Mouse (Mus musculus): ENCODE data around the gene Gm16253. TPM values are rescaled to one million over a fixed set of nuclear protein-coding genes. Genes with fewer than 3 reads are reported as not detected.
A peak's percentile ranks its signal among the peaks of the same experiment; 100 is the strongest.

Gene Gm16253
- 0.43 and 0.45 TPM in 2 replicates for polyA plus RNA-seq (2014; fragmentation: Nextera tagmentation; extraction: Ambion mirVana)

DNA sequence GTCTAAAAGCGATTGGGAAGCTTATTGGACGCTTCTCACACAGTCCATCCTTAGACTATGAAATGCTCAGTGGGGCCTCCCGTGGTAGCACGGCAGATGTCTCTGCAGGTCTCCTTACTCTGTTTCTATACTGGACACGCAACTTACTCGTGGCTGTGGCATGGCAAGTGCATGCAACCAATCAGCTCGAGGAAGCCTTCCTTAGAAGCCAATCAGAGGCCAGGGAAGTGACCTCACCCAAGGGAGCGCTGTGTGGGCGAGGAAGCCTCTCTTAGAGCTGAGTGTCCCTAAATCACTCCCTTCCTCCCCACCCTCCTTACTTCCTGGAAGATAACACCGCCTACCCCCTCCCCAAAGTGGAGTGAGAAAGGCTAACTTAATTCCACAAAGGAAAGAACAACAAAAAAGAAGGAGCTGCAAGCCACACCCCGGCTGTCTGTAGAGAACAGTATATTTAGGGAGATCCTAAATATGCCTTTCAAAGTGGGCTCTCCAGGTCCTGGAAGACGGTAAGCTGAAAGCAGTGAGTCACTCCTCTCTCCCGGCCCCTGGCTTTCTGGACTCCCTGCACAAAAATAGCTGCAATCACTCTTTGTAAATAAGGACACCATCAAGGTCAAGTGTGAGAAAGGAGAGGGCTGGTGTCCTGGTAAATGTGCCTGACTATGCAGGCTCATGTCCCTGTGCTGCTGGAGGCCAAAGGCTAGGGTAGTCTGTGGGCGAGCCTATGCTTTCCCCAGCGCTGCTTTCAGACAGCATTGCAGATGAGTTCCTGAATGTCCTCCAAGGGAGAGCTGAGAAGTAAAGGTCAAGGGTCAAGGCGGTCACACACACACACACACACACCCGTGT lies at the start of gene Gm16253:
Gene Gm16253 (plus strand): TSS at position 295 of the 852 bp plus-strand sequence.
- H3K9ac ChIP-seq (replicated peaks; ENCODE audit: low read length), result no peak within 1 kb of the TSS; the same call in 1 of the 2 replicates
- peak; percentile 82; the same call in 1 of the 2 replicates for ATAC-seq (ENCODE audit: low FRiP score, low TSS enrichment)
- 35% methylated on average over 17 of the region's 17 CpGs for WGBS
- no peak within 1 kb of the TSS; the same call in 1 of the 2 replicates for H3K4me3 ChIP-seq (replicated peaks; ENCODE audit: low read depth, low read length)
- no peaks in the 10 kb centered on the region for H3K9me3 ChIP-seq (ENCODE audit: control insufficient read depth, low read length)
- no peaks in the 10 kb centered on the region for H3K36me3 ChIP-seq (ENCODE audit: control insufficient read depth, insufficient read depth, low read length)
- peak within 1 kb of the TSS; percentile 43 for H3K4me2 ChIP-seq (ENCODE audit: low read length)
- H3K27me3 ChIP-seq (ENCODE audit: control insufficient read depth, insufficient read depth, low read length), result no peaks in the 10 kb centered on the region
- DNase-seq, result peak; percentile 86
- peaks cover 14% of the 10 kb centered on the region for H3K4me1 ChIP-seq (ENCODE audit: control insufficient read depth, insufficient read depth, low read length)
- peak within 1 kb of the TSS; percentile 61 for H3K27ac ChIP-seq (replicated peaks; ENCODE audit: low read depth, low read length)

DNA sequence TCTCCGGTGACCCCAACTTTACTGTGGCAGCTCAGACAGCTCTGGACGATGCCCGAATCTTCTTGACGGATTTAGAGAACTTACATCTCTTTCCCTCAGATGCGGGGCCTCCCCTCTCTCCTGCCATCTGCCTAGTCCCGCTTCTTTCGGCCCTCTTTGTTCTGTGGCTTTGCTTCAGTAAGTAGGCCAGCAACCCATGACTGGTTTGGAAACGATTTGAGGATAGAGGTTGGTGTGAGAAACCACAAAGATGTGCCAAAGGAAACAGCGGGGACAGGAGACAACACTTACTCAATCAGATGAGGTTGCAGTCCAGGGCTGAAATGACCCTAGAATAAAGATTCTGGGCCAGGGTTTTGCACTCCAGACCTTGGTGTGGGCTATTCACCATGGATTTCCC lies 48.3 kb upstream of the Gm16253 start:
- no peak for ATAC-seq (ENCODE audit: low FRiP score, low TSS enrichment)
- no peak for DNase-seq
- no peak overlapping the region for H3K4me2 ChIP-seq (ENCODE audit: low read length)
- H3K27ac ChIP-seq (replicated peaks; ENCODE audit: low read depth, low read length), result no peak overlapping the region
- H3K9ac ChIP-seq (replicated peaks; ENCODE audit: low read length), result no peak overlapping the region
- peaks cover 19% of the 10 kb centered on the region for H3K27me3 ChIP-seq (ENCODE audit: control insufficient read depth, insufficient read depth, low read length)
- no peaks in the 10 kb centered on the region for H3K36me3 ChIP-seq (ENCODE audit: control insufficient read depth, insufficient read depth, low read length)
- no peak overlapping the region for H3K4me3 ChIP-seq (replicated peaks; ENCODE audit: low read depth, low read length)
- H3K9me3 ChIP-seq (ENCODE audit: control insufficient read depth, low read length), result no peaks in the 10 kb centered on the region
- WGBS, result 27% methylated on average over 9 of the region's 9 CpGs
- peaks cover 9% of the 10 kb centered on the region for H3K4me1 ChIP-seq (ENCODE audit: control insufficient read depth, insufficient read depth, low read length)

DNA sequence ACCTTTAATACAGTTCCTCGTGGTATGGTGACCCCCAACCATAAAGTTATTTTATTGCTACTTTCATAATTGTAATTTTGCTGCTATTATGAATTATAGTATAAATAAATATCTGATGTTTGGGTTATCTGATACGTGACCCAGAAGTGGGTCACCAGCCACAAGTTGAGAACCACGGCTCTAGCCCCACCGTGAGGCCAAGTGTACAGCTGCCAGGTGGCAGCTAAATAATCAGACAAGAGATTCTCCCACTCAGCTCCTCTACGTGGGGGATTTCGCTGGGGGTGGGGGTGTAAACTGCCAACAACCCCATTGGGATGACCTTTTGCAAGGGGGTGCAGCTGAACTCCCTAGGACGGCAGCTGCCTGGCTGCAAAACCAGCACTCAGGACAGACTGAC lies 44.7 kb upstream of the Gm16253 start:
- no peaks in the 10 kb centered on the region for H3K36me3 ChIP-seq (ENCODE audit: control insufficient read depth, insufficient read depth, low read length)
- ATAC-seq (ENCODE audit: low FRiP score, low TSS enrichment) (no peak), DNase-seq (no peak)
- 73% methylated on average over 7 of the region's 7 CpGs for WGBS
- no peak overlapping the region for H3K9ac ChIP-seq (replicated peaks; ENCODE audit: low read length)
- no peak overlapping the region for H3K27ac ChIP-seq (replicated peaks; ENCODE audit: low read depth, low read length)
- no peak overlapping the region for H3K4me3 ChIP-seq (replicated peaks; ENCODE audit: low read depth, low read length)
- H3K4me2 ChIP-seq (ENCODE audit: low read length), result no peak overlapping the region
- H3K4me1 ChIP-seq (ENCODE audit: control insufficient read depth, insufficient read depth, low read length), result peaks cover 4% of the 10 kb centered on the region
- H3K9me3 ChIP-seq (ENCODE audit: control insufficient read depth, low read length), result no peaks in the 10 kb centered on the region
- H3K27me3 ChIP-seq (ENCODE audit: control insufficient read depth, insufficient read depth, low read length), result peaks cover 14% of the 10 kb centered on the region

DNA sequence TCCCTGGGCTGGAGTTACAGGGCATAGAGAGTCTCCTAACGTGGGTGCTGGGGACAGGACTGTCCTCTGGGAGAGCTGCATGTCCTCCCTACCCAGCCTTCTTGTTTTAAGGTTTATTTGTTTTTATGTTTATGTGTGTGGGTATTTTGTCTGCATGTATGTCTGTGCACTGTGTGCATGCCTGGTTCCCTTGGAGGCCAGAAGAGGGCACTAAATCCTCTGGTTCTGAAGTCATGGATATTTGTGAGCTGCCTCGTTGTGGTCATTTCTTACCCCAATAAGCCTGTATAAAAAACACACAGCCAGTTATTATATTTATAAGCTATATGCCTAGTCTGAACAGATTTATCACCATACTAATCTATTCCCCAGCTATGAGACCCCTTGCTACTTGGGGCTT lies 42.5 kb upstream of the Gm16253 start:
- DNase-seq, result no peak
- no peaks in the 10 kb centered on the region for H3K9me3 ChIP-seq (ENCODE audit: control insufficient read depth, low read length)
- H3K27me3 ChIP-seq (ENCODE audit: control insufficient read depth, insufficient read depth, low read length), result no peaks in the 10 kb centered on the region
- no peaks in the 10 kb centered on the region for H3K36me3 ChIP-seq (ENCODE audit: control insufficient read depth, insufficient read depth, low read length)
- ATAC-seq (ENCODE audit: low FRiP score, low TSS enrichment), result no peak
- no peak overlapping the region for H3K4me2 ChIP-seq (ENCODE audit: low read length)
- no peak overlapping the region for H3K27ac ChIP-seq (replicated peaks; ENCODE audit: low read depth, low read length)
- no peak overlapping the region for H3K4me3 ChIP-seq (replicated peaks; ENCODE audit: low read depth, low read length)
- no peak overlapping the region for H3K9ac ChIP-seq (replicated peaks; ENCODE audit: low read length)
- H3K4me1 ChIP-seq (ENCODE audit: control insufficient read depth, insufficient read depth, low read length), result no peaks in the 10 kb centered on the region
- 57% methylated on average over 2 of the region's 2 CpGs for WGBS

DNA sequence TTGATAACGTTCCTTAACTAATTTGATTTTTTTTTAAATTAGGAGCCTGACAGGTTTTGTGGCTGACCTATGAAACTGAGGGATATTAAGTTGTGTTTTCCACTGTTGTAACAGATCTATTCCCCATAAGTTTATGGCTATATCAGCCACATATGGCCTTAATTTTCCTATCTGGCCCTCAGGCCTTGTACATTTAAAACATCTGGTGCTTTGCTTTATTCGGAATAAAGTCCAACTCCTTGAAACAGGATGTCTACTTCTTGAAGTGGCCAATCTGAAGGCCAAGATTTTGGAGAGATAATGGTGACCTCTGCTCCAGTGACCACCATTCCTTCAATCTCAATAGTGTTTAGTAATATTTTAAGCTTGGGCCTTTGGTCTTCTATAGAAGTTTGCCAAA lies 37.5 kb upstream of the Gm16253 start:
- ATAC-seq (ENCODE audit: low FRiP score, low TSS enrichment), result no peak
- H3K4me1 ChIP-seq (ENCODE audit: control insufficient read depth, insufficient read depth, low read length), result no peaks in the 10 kb centered on the region
- no peaks in the 10 kb centered on the region for H3K27me3 ChIP-seq (ENCODE audit: control insufficient read depth, insufficient read depth, low read length)
- DNase-seq, result no peak
- H3K4me3 ChIP-seq (replicated peaks; ENCODE audit: low read depth, low read length), result no peak overlapping the region
- no peaks in the 10 kb centered on the region for H3K9me3 ChIP-seq (ENCODE audit: control insufficient read depth, low read length)
- whole genome bisulfite sequencing, result 89% methylated on average over 2 of the region's 2 CpGs
- no peak overlapping the region for H3K27ac ChIP-seq (replicated peaks; ENCODE audit: low read depth, low read length)
- H3K9ac ChIP-seq (replicated peaks; ENCODE audit: low read length), result no peak overlapping the region
- H3K4me2 ChIP-seq (ENCODE audit: low read length), result no peak overlapping the region
- H3K36me3 ChIP-seq (ENCODE audit: control insufficient read depth, insufficient read depth, low read length), result no peaks in the 10 kb centered on the region

DNA sequence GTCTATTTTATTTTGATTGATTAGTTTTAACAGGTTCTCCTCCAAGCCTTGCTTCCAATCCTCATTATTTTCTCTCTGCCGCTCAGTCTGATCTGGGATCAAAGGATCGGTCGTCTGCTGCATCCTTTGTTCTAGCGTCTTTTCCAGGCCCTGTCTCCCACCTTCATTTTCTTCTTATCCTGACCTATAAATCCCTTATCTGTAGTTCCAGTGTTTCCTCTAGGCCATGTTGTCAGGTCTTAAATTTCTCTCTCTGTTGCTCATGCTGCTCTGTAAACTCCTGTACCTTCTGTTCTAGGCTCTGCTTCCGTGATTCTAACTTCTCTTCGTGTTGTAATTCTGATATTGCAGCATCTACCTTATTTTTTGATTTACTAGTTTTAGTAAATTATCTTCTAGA lies 36.0 kb upstream of the Gm16253 start:
- ATAC-seq (ENCODE audit: low FRiP score, low TSS enrichment), result no peak
- no peaks in the 10 kb centered on the region for H3K36me3 ChIP-seq (ENCODE audit: control insufficient read depth, insufficient read depth, low read length)
- H3K4me1 ChIP-seq (ENCODE audit: control insufficient read depth, insufficient read depth, low read length), result no peaks in the 10 kb centered on the region
- H3K4me2 ChIP-seq (ENCODE audit: low read length), result no peak overlapping the region
- H3K4me3 ChIP-seq (replicated peaks; ENCODE audit: low read depth, low read length), result no peak overlapping the region
- no peak for DNase-seq
- H3K27me3 ChIP-seq (ENCODE audit: control insufficient read depth, insufficient read depth, low read length), result no peaks in the 10 kb centered on the region
- WGBS, result 24% methylated on average over 6 of the region's 6 CpGs
- no peaks in the 10 kb centered on the region for H3K9me3 ChIP-seq (ENCODE audit: control insufficient read depth, low read length)
- no peak overlapping the region for H3K9ac ChIP-seq (replicated peaks; ENCODE audit: low read length)
- H3K27ac ChIP-seq (replicated peaks; ENCODE audit: low read depth, low read length), result no peak overlapping the region

DNA sequence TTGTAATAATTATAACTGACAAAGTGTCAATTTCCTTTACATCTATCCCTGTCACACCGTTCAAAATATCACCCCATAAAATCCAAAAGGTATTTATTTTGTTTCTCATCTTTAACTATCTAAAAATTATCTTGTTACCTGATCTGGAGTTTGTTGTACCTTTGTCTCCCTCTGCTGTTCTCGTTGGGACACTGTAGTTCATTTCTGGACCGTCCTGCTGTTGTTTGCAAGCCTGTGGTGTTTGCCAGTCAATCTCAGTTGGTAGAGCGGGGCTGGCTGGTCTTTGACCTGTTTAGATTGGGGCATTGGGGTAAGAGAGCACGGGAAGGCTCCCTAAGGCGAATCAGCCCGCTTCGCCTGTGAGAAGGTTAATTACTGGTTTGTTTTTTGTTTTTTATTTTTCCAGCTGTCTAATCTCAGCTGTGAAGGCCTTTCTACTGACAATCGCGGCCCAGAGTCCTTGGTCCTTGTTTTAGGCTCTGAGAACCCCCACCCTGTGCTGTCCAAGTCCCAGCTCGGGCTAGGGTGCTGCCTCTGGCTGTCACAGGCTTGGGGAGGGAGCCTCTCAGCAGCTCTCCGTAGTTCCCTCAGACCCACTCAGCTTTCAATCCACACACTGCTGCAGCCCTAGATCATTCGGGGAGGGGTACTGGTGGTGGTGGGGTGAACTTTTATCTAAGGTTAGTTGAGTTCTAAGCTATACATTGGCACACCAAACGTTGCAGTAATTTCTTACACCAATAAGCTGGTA lies 35.3 kb upstream of the Gm16253 start:
- H3K36me3 ChIP-seq (ENCODE audit: control insufficient read depth, insufficient read depth, low read length), result no peaks in the 10 kb centered on the region
- peak; percentile 69 for DNase-seq
- H3K9me3 ChIP-seq (ENCODE audit: control insufficient read depth, low read length), result no peaks in the 10 kb centered on the region
- no peak overlapping the region for H3K4me2 ChIP-seq (ENCODE audit: low read length)
- H3K4me1 ChIP-seq (ENCODE audit: control insufficient read depth, insufficient read depth, low read length), result no peaks in the 10 kb centered on the region
- 24% methylated on average over 14 of the region's 14 CpGs for WGBS
- no peak for ATAC-seq (ENCODE audit: low FRiP score, low TSS enrichment)
- H3K27me3 ChIP-seq (ENCODE audit: control insufficient read depth, insufficient read depth, low read length), result peaks cover 3% of the 10 kb centered on the region; the same call in 1 of the 2 replicates
- H3K27ac ChIP-seq (replicated peaks; ENCODE audit: low read depth, low read length), result no peak overlapping the region
- H3K9ac ChIP-seq (replicated peaks; ENCODE audit: low read length), result no peak overlapping the region
- no peak overlapping the region for H3K4me3 ChIP-seq (replicated peaks; ENCODE audit: low read depth, low read length)

DNA sequence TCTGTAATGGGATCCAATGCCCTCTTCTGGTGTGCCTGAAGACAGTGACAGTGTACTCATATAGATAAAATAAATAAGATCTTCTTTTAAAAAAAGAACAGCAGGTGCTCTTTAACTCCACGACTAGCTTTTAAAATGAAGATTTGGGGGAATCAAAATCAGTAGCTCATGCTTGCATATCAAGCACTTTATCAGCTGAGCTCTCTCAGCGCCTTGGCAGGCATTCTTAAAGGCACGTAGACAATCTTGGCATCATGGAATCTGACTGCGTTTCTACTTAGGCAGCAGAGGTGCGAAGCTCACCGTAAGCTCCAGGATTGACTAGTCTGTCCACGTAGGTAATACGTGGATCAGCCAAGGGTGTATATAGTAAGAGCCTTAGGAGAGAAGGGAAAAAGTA lies 34.2 kb upstream of the Gm16253 start:
- ATAC-seq (ENCODE audit: low FRiP score, low TSS enrichment) (no peak), DNase-seq (no peak)
- Histone ChIP-seq H3K9ac (replicated peaks; ENCODE audit: low read length) (no peak overlapping the region), H3K27me3 (ENCODE audit: control insufficient read depth, insufficient read depth, low read length) (peaks cover 4% of the 10 kb centered on the region; the same call in 1 of the 2 replicates), H3K4me2 (ENCODE audit: low read length) (no peak overlapping the region), H3K4me1 (ENCODE audit: control insufficient read depth, insufficient read depth, low read length) (no peaks in the 10 kb centered on the region), H3K36me3 (ENCODE audit: control insufficient read depth, insufficient read depth, low read length) (no peaks in the 10 kb centered on the region), H3K27ac (replicated peaks; ENCODE audit: low read depth, low read length) (no peak overlapping the region), H3K4me3 (replicated peaks; ENCODE audit: low read depth, low read length) (no peak overlapping the region), H3K9me3 (ENCODE audit: control insufficient read depth, low read length) (no peaks in the 10 kb centered on the region)
- WGBS, result 80% methylated on average over 8 of the region's 8 CpGs
